28 mouse cellular contexts compared by ENCODE assay signal in the genomic region with DNA sequence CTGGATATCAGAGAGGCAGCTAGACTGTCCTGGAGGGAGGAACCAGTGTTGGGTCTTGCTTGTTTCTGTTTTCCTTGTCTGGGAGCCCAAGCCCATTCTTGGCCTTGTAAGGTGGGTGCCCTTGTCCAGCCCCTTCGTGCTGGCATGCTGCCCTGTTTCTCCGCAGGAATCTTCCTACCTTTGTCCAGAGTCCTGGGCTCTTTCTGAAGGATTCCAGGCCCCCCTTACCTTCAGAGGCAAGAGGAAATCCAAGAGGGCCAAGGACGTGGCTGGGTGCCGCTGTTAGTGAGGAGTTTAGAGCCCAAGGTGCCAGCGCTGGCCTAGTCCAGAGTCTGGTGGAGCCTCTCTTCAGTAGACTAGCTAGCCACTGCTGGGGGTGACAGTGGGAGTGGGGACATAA. TPM values are rescaled to one million over a fixed set of nuclear protein-coding genes. Genes with fewer than 3 reads are reported as not detected.
DNase-seq lines count a peak whose midpoint lies in the region; ATAC-seq and TF ChIP-seq lines count a peak whose summit lies in the region.
"Had no signal": no experiment of that assay in that cellular context is flagged by ENCODE, and none has a peak within 500 bp of the region (broad histone marks: within the 10 kb centered on the region; RNA-seq: fewer than 3 reads in every experiment).

No protein-coding gene starts in this region.

- no peak overlapping the region for H3K9ac ChIP-seq in heart, adult 2 months (ENCODE audit: low read depth, low read length)
- H3K9ac ChIP-seq in midbrain, embryonic 16.5 days (ENCODE audit: low read depth, low read length) = no peak overlapping the region
- H3K9ac ChIP-seq in liver, embryonic 13.5 days = peak overlapping the region; percentile 84; the same call in 1 of the 2 replicates
- H3K9ac ChIP-seq in kidney, embryonic 14.5 days (ENCODE audit: low read depth, low read length) = no peak overlapping the region
- H3K9ac ChIP-seq: embryonic facial prominence, embryonic 15.5 days; midbrain, embryonic 13.5 days had no signal

- no peak for DNase-seq in heart, adult 2 months
- DNase-seq in heart, adult 8-10 months (ENCODE audit: low spot score) = no peak
- DNase-seq in midbrain, embryonic 10.5 days (ENCODE audit: low spot score) = no peak
- DNase-seq in liver, embryonic 13.5 days = no peak
- DNase-seq in lung, postnatal 10 days = no peak
- DNase-seq: adrenal gland, adult 8-10 months; cerebellum, adult 8-10 months; gastrocnemius, postnatal 14 days; kidney, adult 11 months; layer of hippocampus, adult 9-11 months; left cerebral cortex, postnatal 4 days; retina, postnatal 1 day; right cerebral cortex, postnatal 25 days; thymus, postnatal 14 days had no signal

- peak overlapping the region; percentile 17; the same call in 1 of the 2 replicates for H3K27ac ChIP-seq in heart, adult 2 months
- peak overlapping the region; percentile 23; the same call in 1 of the 2 replicates for H3K27ac ChIP-seq in midbrain, embryonic 10.5 days (replicated peaks)
- H3K27ac ChIP-seq in midbrain, embryonic 16.5 days (ENCODE audit: low read length) = no peak overlapping the region
- H3K27ac ChIP-seq in liver, embryonic 13.5 days = peak overlapping the region; percentile 97
- no peak overlapping the region for H3K27ac ChIP-seq in kidney, embryonic 14.5 days (ENCODE audit: low read depth, low read length)
- H3K27ac ChIP-seq: embryonic facial prominence, embryonic 15.5 days; forebrain, embryonic 10.5 days; hindbrain, embryonic 10.5 days; kidney, postnatal 0 days; midbrain, embryonic 13.5 days had no signal

- no peak for TF ChIP-seq EP300 in heart, adult 2 months (IDR thresholded peaks at IDR 0.05; ENCODE audit: insufficient read depth, low read depth, low read length)

- H3K79me2 ChIP-seq in heart, adult 2 months (replicated peaks; ENCODE audit: control insufficient read depth, insufficient read depth, low read length) = no peaks in the 10 kb centered on the region

- H3K4me3 ChIP-seq in heart, adult 2 months = no peak overlapping the region
- no peak overlapping the region for H3K4me3 ChIP-seq in midbrain, embryonic 10.5 days
- no peak overlapping the region for H3K4me3 ChIP-seq in midbrain, embryonic 16.5 days (ENCODE audit: low read depth, low read length)
- H3K4me3 ChIP-seq in liver, embryonic 13.5 days (replicated peaks) = no peak overlapping the region
- H3K4me3 ChIP-seq in kidney, embryonic 14.5 days (ENCODE audit: low read length) = no peak overlapping the region
- H3K4me3 ChIP-seq: embryonic facial prominence, embryonic 15.5 days; forebrain, embryonic 10.5 days; hindbrain, embryonic 10.5 days; midbrain, embryonic 13.5 days had no signal

- no peaks in the 10 kb centered on the region for H3K27me3 ChIP-seq in heart, adult 2 months (ENCODE audit: control insufficient read depth, insufficient read depth, low read length)
- peaks cover 9% of the 10 kb centered on the region; the same call in 1 of the 2 replicates for H3K27me3 ChIP-seq in midbrain, embryonic 10.5 days (ENCODE audit: low read depth, poor library complexity, severe bottlenecking)
- H3K27me3 ChIP-seq in midbrain, embryonic 16.5 days (ENCODE audit: control insufficient read depth, insufficient read depth, low read depth, low read length) = no peaks in the 10 kb centered on the region
- no peaks in the 10 kb centered on the region for H3K27me3 ChIP-seq in liver, embryonic 13.5 days
- H3K27me3 ChIP-seq in kidney, embryonic 14.5 days (ENCODE audit: control insufficient read depth, insufficient read depth, low read length) = no peaks in the 10 kb centered on the region
- H3K27me3 ChIP-seq: embryonic facial prominence, embryonic 15.5 days had no signal

- no peaks in the 10 kb centered on the region for H3K9me3 ChIP-seq in midbrain, embryonic 10.5 days (replicated peaks)
- no peaks in the 10 kb centered on the region for H3K9me3 ChIP-seq in midbrain, embryonic 16.5 days (replicated peaks; ENCODE audit: control insufficient read depth, low read length, poor library complexity, severe bottlenecking)
- no peaks in the 10 kb centered on the region for H3K9me3 ChIP-seq in liver, embryonic 13.5 days (replicated peaks)
- H3K9me3 ChIP-seq in kidney, embryonic 14.5 days (ENCODE audit: control insufficient read depth, low read length) = no peaks in the 10 kb centered on the region
- H3K9me3 ChIP-seq: embryonic facial prominence, embryonic 15.5 days; forebrain, embryonic 10.5 days; hindbrain, embryonic 10.5 days; midbrain, embryonic 13.5 days had no signal

- 80% methylated on average over 5 of the region's 5 CpGs for WGBS in heart, adult 2 months
- WGBS in midbrain, embryonic 10.5 days = 94% methylated on average over 5 of the region's 5 CpGs
- WGBS in midbrain, embryonic 16.5 days = 87% methylated on average over 5 of the region's 5 CpGs
- WGBS in liver, embryonic 13.5 days (ENCODE audit: insufficient replicate concordance) = 95% methylated on average over 5 of the region's 5 CpGs
- WGBS in kidney, embryonic 14.5 days = 93% methylated on average over 5 of the region's 5 CpGs

- TF ChIP-seq POLR2A in heart, adult 2 months (IDR thresholded peaks at IDR 0.05; ENCODE audit: insufficient read depth, low read depth, low read length) = no peak

- peaks cover 34% of the 10 kb centered on the region for H3K4me1 ChIP-seq in heart, adult 2 months (ENCODE audit: control insufficient read depth, insufficient read depth, low read length)
- H3K4me1 ChIP-seq in midbrain, embryonic 10.5 days = peaks cover 21% of the 10 kb centered on the region
- peaks cover 2% of the 10 kb centered on the region; the same call in 1 of the 2 replicates for H3K4me1 ChIP-seq in midbrain, embryonic 16.5 days (ENCODE audit: control insufficient read depth, insufficient read depth, low read length)
- H3K4me1 ChIP-seq in liver, embryonic 13.5 days (replicated peaks) = peaks cover 67% of the 10 kb centered on the region
- peaks cover 23% of the 10 kb centered on the region for H3K4me1 ChIP-seq in kidney, embryonic 14.5 days (ENCODE audit: control insufficient read depth, insufficient read depth, low read length)

- H3K36me3 ChIP-seq in heart, adult 2 months (ENCODE audit: control insufficient read depth, insufficient read depth, low read length) = peaks cover 4% of the 10 kb centered on the region; the same call in 1 of the 2 replicates
- no peaks in the 10 kb centered on the region for H3K36me3 ChIP-seq in midbrain, embryonic 10.5 days
- H3K36me3 ChIP-seq in midbrain, embryonic 16.5 days (ENCODE audit: control insufficient read depth, insufficient read depth, low read length) = no peaks in the 10 kb centered on the region
- 0 out of 2 replicates have a peak, but pooled peaks cover 11% of the 10 kb centered on the region for H3K36me3 ChIP-seq in liver, embryonic 13.5 days
- H3K36me3 ChIP-seq in kidney, embryonic 14.5 days (ENCODE audit: control insufficient read depth, insufficient read depth, low read length) = no peaks in the 10 kb centered on the region
- H3K36me3 ChIP-seq: embryonic facial prominence, embryonic 15.5 days; forebrain, embryonic 10.5 days; hindbrain, embryonic 10.5 days; midbrain, embryonic 13.5 days had no signal

- no peak for ATAC-seq in midbrain, embryonic 16.5 days
- ATAC-seq in liver, embryonic 13.5 days (ENCODE audit: low read depth) = no peak
- no peak for ATAC-seq in kidney, embryonic 14.5 days (ENCODE audit: low FRiP score, low TSS enrichment)
- ATAC-seq: activated CD4-positive, CD25-positive, alpha-beta regulatory T cell, adult 4 months; forebrain, embryonic 16.5 days; hindbrain, embryonic 16.5 days; lung, postnatal 0 days; midbrain, embryonic 13.5 days had no signal

- H3K4me2 ChIP-seq in midbrain, embryonic 16.5 days (ENCODE audit: low read length) = no peak overlapping the region
- peak overlapping the region; percentile 83; the same call in 1 of the 2 replicates for H3K4me2 ChIP-seq in liver, embryonic 13.5 days
- no peak overlapping the region for H3K4me2 ChIP-seq in kidney, embryonic 14.5 days (replicated peaks; ENCODE audit: low read depth, low read length)
- H3K4me2 ChIP-seq: embryonic facial prominence, embryonic 15.5 days; midbrain, embryonic 13.5 days had no signal

- intact Hi-C loops in heart, adult 2 months (cut with DNase I) = no loop called here

- no peak for TF ChIP-seq CTCF in heart, adult 2 months (IDR thresholded peaks at IDR 0.05)

RNA-seq across cellular contexts. Expression of a gene that starts 11.4 kb away (rescaled TPM):
- total RNA-seq in heart, adult 2 months (2021) = 10 to 100 TPM in 1 of 2 experiments, 1 to 10 TPM in 1; 9.2 to 10.1 TPM
- polyA plus RNA-seq in heart, adult 2 months (2012; rRNA removed) = 8.4 and 9.8 TPM in 2 replicates
- 1 to 10 TPM; 6.6 to 9.2 (median 8.7) TPM for total RNA-seq in heart, adult 8-10 months (2022)
- polyA plus RNA-seq in midbrain, embryonic 10.5 days (2016; fragmentation: Nextera tagmentation; extraction: Ambion mirVana) = 1.5 and 2.1 TPM in 2 replicates
- 1.2 and 1.7 TPM in 2 replicates for polyA plus RNA-seq in midbrain, embryonic 16.5 days (2015; fragmentation: Nextera tagmentation; extraction: Ambion mirVana)
- 3.0 and 4.5 TPM in 2 replicates for polyA plus RNA-seq in liver, embryonic 13.5 days (2015; fragmentation: Nextera tagmentation; extraction: Ambion mirVana)
- 3.5 TPM in 2 replicates for polyA plus RNA-seq in kidney, embryonic 14.5 days (2014; fragmentation: Nextera tagmentation; extraction: Ambion mirVana)

RNA-seq across cellular contexts. Expression of a gene that starts 12.6 kb away (rescaled TPM):
- total RNA-seq in heart, adult 2 months (2021) = not detected
- polyA plus RNA-seq in heart, adult 2 months (2012; rRNA removed) = not detected in 2 replicates
- total RNA-seq in heart, adult 8-10 months (2022) = not detected
- polyA plus RNA-seq in midbrain, embryonic 10.5 days (2016; fragmentation: Nextera tagmentation; extraction: Ambion mirVana) = 0.32 TPM in 1 of 2 replicates, not detected in the other
- polyA plus RNA-seq in midbrain, embryonic 16.5 days (2015; fragmentation: Nextera tagmentation; extraction: Ambion mirVana) = not detected in 2 replicates
- polyA plus RNA-seq in liver, embryonic 13.5 days (2015; fragmentation: Nextera tagmentation; extraction: Ambion mirVana) = 0.46 and 0.74 TPM in 2 replicates
- polyA plus RNA-seq in kidney, embryonic 14.5 days (2014; fragmentation: Nextera tagmentation; extraction: Ambion mirVana) = 0.43 and 0.46 TPM in 2 replicates
- total RNA-seq: common myeloid progenitor, adult 5-6 weeks; liver, adult 2 months had no signal
- polyA plus RNA-seq: embryonic facial prominence, embryonic 15.5 days; forebrain, embryonic 16.5 days; hindbrain, embryonic 10.5 days; hindbrain, embryonic 16.5 days; large intestine, adult 2 months; liver, adult 2 months had no signal

Comparison
In these comparisons a context has a peak if more than half of its experiments do, and no peak if none do; other contexts are left out.
1. H3K27ac ChIP-seq: peak in heart, adult 2 months (single experiment), midbrain, embryonic 10.5 days (single experiment) and liver, embryonic 13.5 days (single experiment); none in midbrain, embryonic 16.5 days (single experiment) and kidney, embryonic 14.5 days (single experiment).